Mouse (Mus musculus): ENCODE results near the gene Fam178b. TPM values are rescaled to one million over a fixed set of nuclear protein-coding genes. Genes with fewer than 3 reads are reported as not detected.

The Fam178b gene
- polyA plus RNA-seq, 1 experiment from 2014 or later = 3.4 TPM

- peaks cover 9% of the 10 kb centered on the region; the same call in 1 of the 2 replicates for H3K4me1 ChIP-seq
- no peak for ATAC-seq (ENCODE audit: borderline replicate concordance, extremely low read depth, low FRiP score, low TSS enrichment)
- H3K4me2 ChIP-seq = no peak overlapping the region
Measured at GRCm38 (mm10) chr1:36535477-36536396, 147.2 kb downstream of the Fam178b start.

GRCm38 (mm10) chr1:36534595-36535058, 148.4 kb downstream of the Fam178b start:
- 62% methylated on average over 6 of the region's 6 CpGs for WGBS
- Histone ChIP-seq H3K9me3 (no peaks in the 10 kb centered on the region), H3K27ac (no peak overlapping the region), H3K4me2 (no peak overlapping the region), H3K4me1 (peaks cover 9% of the 10 kb centered on the region; the same call in 1 of the 2 replicates), H3K27me3 (no peaks in the 10 kb centered on the region), H3K9ac (no peak overlapping the region), H3K36me3 (peaks cover 12% of the 10 kb centered on the region), H3K4me3 (no peak overlapping the region)
- no peak for ATAC-seq (ENCODE audit: borderline replicate concordance, extremely low read depth, low FRiP score, low TSS enrichment)

More at GRCm38 (mm10) chr1:36535477-36536396, 147.2 kb downstream of the Fam178b start:
- WGBS = 73% methylated on average over 11 of the region's 11 CpGs
- Histone ChIP-seq H3K36me3 (peaks cover 22% of the 10 kb centered on the region), H3K9ac (no peak overlapping the region), H3K27ac (no peak overlapping the region), H3K4me3 (no peak overlapping the region), H3K9me3 (no peaks in the 10 kb centered on the region), H3K27me3 (no peaks in the 10 kb centered on the region)

- Histone ChIP-seq H3K27me3 (no peaks in the 10 kb centered on the region), H3K9me3 (no peaks in the 10 kb centered on the region), H3K4me1 (peaks cover 9% of the 10 kb centered on the region; the same call in 1 of the 2 replicates), H3K9ac (no peak overlapping the region), H3K4me3 (no peak overlapping the region), H3K4me2 (no peak overlapping the region), H3K36me3 (peaks cover 2% of the 10 kb centered on the region; the same call in 1 of the 2 replicates), H3K27ac (peak overlapping the region; percentile 41; the same call in 1 of the 2 replicates)
- 60% methylated on average over 6 of the region's 6 CpGs for WGBS
- ATAC-seq (ENCODE audit: borderline replicate concordance, extremely low read depth, low FRiP score, low TSS enrichment) = 0 out of 2 replicates have a peak, but pooled peaks have one; percentile 19
Measured at GRCm38 (mm10) chr1:36533546-36533945, 149.4 kb downstream of the Fam178b start.

- Histone ChIP-seq H3K27me3 (no peaks in the 10 kb centered on the region), H3K27ac (no peak overlapping the region)
Measured at GRCm38 (mm10) chr1:36531461-36531860, 151.5 kb downstream of the Fam178b start.

GRCm38 (mm10) chr1:36530962-36531361, 152.0 kb downstream of the Fam178b start:
- H3K27ac ChIP-seq = no peak overlapping the region
- 87% methylated on average over 7 of the region's 7 CpGs for WGBS
- no peak overlapping the region for H3K4me3 ChIP-seq
- H3K36me3 ChIP-seq = peaks cover 10% of the 10 kb centered on the region
- H3K9me3 ChIP-seq = no peaks in the 10 kb centered on the region
- H3K9ac ChIP-seq = no peak overlapping the region
- no peak overlapping the region for H3K4me2 ChIP-seq
- no peaks in the 10 kb centered on the region for H3K27me3 ChIP-seq
- H3K4me1 ChIP-seq = peaks cover 9% of the 10 kb centered on the region; the same call in 1 of the 2 replicates
- ATAC-seq (ENCODE audit: borderline replicate concordance, extremely low read depth, low FRiP score, low TSS enrichment) = no peak

More at GRCm38 (mm10) chr1:36531461-36531860, 151.5 kb downstream of the Fam178b start:
- 0 out of 2 replicates have a peak, but pooled peaks cover 6% of the 10 kb centered on the region for H3K36me3 ChIP-seq
- ATAC-seq (ENCODE audit: borderline replicate concordance, extremely low read depth, low FRiP score, low TSS enrichment) = no peak
- H3K4me1 ChIP-seq = peaks cover 9% of the 10 kb centered on the region; the same call in 1 of the 2 replicates
- no peak overlapping the region for H3K9ac ChIP-seq
- WGBS = 86% methylated on average over 12 of the region's 12 CpGs
- H3K4me2 ChIP-seq = no peak overlapping the region
- no peaks in the 10 kb centered on the region for H3K9me3 ChIP-seq
- H3K4me3 ChIP-seq = no peak overlapping the region

GRCm38 (mm10) chr1:36530485-36530884, 152.5 kb downstream of the Fam178b start:
- Histone ChIP-seq H3K27me3 (no peaks in the 10 kb centered on the region), H3K4me1 (peaks cover 9% of the 10 kb centered on the region; the same call in 1 of the 2 replicates), H3K9ac (no peak overlapping the region), H3K9me3 (no peaks in the 10 kb centered on the region), H3K36me3 (peaks cover 15% of the 10 kb centered on the region), H3K27ac (no peak overlapping the region), H3K4me2 (no peak overlapping the region), H3K4me3 (no peak overlapping the region)
- WGBS = 72% methylated on average over 8 of the region's 8 CpGs
- no peak for ATAC-seq (ENCODE audit: borderline replicate concordance, extremely low read depth, low FRiP score, low TSS enrichment)

- no peak for ATAC-seq (ENCODE audit: borderline replicate concordance, extremely low read depth, low FRiP score, low TSS enrichment)
- Histone ChIP-seq H3K36me3 (peaks cover 21% of the 10 kb centered on the region), H3K9ac (no peak overlapping the region), H3K27me3 (no peaks in the 10 kb centered on the region), H3K4me1 (peaks cover 9% of the 10 kb centered on the region; the same call in 1 of the 2 replicates), H3K9me3 (no peaks in the 10 kb centered on the region), H3K4me3 (no peak overlapping the region), H3K4me2 (no peak overlapping the region), H3K27ac (no peak overlapping the region)
- WGBS = 92% methylated on average over 4 of the region's 4 CpGs
Measured at GRCm38 (mm10) chr1:36529875-36530274, 153.1 kb downstream of the Fam178b start.

- Histone ChIP-seq H3K4me3 (no peak overlapping the region), H3K4me1 (peaks cover 7% of the 10 kb centered on the region; the same call in 1 of the 2 replicates), H3K27me3 (no peaks in the 10 kb centered on the region), H3K4me2 (no peak overlapping the region), H3K27ac (no peak overlapping the region), H3K36me3 (peaks cover 27% of the 10 kb centered on the region), H3K9me3 (no peaks in the 10 kb centered on the region), H3K9ac (no peak overlapping the region)
- no peak for ATAC-seq (ENCODE audit: borderline replicate concordance, extremely low read depth, low FRiP score, low TSS enrichment)
- 78% methylated on average over 4 of the region's 4 CpGs for WGBS
Measured at GRCm38 (mm10) chr1:36529274-36529673, 153.7 kb downstream of the Fam178b start.

- Histone ChIP-seq H3K27ac (no peak overlapping the region), H3K9ac (no peak overlapping the region), H3K4me1 (no peaks in the 10 kb centered on the region; the same call in 1 of the 2 replicates), H3K36me3 (peaks cover 31% of the 10 kb centered on the region), H3K9me3 (no peaks in the 10 kb centered on the region), H3K4me2 (no peak overlapping the region), H3K4me3 (no peak overlapping the region), H3K27me3 (no peaks in the 10 kb centered on the region)
- WGBS = 7% methylated on average over 1 of the region's 1 CpGs
- no peak for ATAC-seq (ENCODE audit: borderline replicate concordance, extremely low read depth, low FRiP score, low TSS enrichment)
Measured at GRCm38 (mm10) chr1:36528351-36528750, 154.6 kb downstream of the Fam178b start.

- Histone ChIP-seq H3K4me2 (no peak overlapping the region), H3K4me1 (no peaks in the 10 kb centered on the region; the same call in 1 of the 2 replicates), H3K27me3 (no peaks in the 10 kb centered on the region), H3K27ac (no peak overlapping the region), H3K9ac (no peak overlapping the region), H3K4me3 (no peak overlapping the region), H3K9me3 (no peaks in the 10 kb centered on the region), H3K36me3 (peaks cover 36% of the 10 kb centered on the region)
- WGBS = 83% methylated on average over 10 of the region's 10 CpGs
- ATAC-seq (ENCODE audit: borderline replicate concordance, extremely low read depth, low FRiP score, low TSS enrichment) = no peak
Measured at GRCm38 (mm10) chr1:36526903-36527302, 156.1 kb downstream of the Fam178b start.

- H3K36me3 ChIP-seq = peaks cover 48% of the 10 kb centered on the region
- H3K9me3 ChIP-seq = no peaks in the 10 kb centered on the region
- H3K4me1 ChIP-seq = no peaks in the 10 kb centered on the region; the same call in 1 of the 2 replicates
- no peak overlapping the region for H3K9ac ChIP-seq
- H3K4me3 ChIP-seq = no peak overlapping the region
- WGBS = 81% methylated on average over 12 of the region's 12 CpGs
- ATAC-seq (ENCODE audit: borderline replicate concordance, extremely low read depth, low FRiP score, low TSS enrichment) = no peak
- H3K27ac ChIP-seq = no peak overlapping the region
- no peak overlapping the region for H3K4me2 ChIP-seq
- no peaks in the 10 kb centered on the region for H3K27me3 ChIP-seq
Measured at GRCm38 (mm10) chr1:36525774-36526173, 157.2 kb downstream of the Fam178b start.

GRCm38 (mm10) chr1:36524058-36524457, 158.9 kb downstream of the Fam178b start:
- H3K27ac ChIP-seq = 0 out of 2 replicates have a peak overlapping the region, but pooled peaks have one; percentile 5
- 46% methylated on average over 5 of the region's 5 CpGs for WGBS
- ATAC-seq (ENCODE audit: borderline replicate concordance, extremely low read depth, low FRiP score, low TSS enrichment) = no peak

More at GRCm38 (mm10) chr1:36524058-36524457, 158.9 kb downstream of the Fam178b start:
- Histone ChIP-seq H3K9me3 (no peaks in the 10 kb centered on the region), H3K4me3 (no peak overlapping the region), H3K36me3 (peaks cover 64% of the 10 kb centered on the region), H3K27me3 (no peaks in the 10 kb centered on the region), H3K4me1 (no peaks in the 10 kb centered on the region; the same call in 1 of the 2 replicates), H3K4me2 (no peak overlapping the region), H3K9ac (no peak overlapping the region)

Data from lung, embryonic 15.5 days (tissue).